Mouse (Mus musculus) testis, adult 2 months (tissue): ENCODE measurements around the gene Ada.

Experiments
- CTCF ChIP-seq: fragments of 200-500 bp; IDR thresholded peaks from 2 replicates; pipeline ENCODE4 v1.5.1; 2012; ENCODE audit warnings: low read depth, mild to moderate bottlenecking, inconsistent platforms, low read length, moderate library complexity; ENCODE audit not compliant: control insufficient read depth, insufficient read depth, insufficient replicate concordance
- POLR2A ChIP-seq: fragments of 200-500 bp; IDR thresholded peaks from 2 replicates; pipeline ENCODE4 v1.6.1; 2012; ENCODE audit warnings: low read depth, mild to moderate bottlenecking, inconsistent platforms, low read length, moderate library complexity; ENCODE audit not compliant: control insufficient read depth

GRCm38 (mm10) chr2:163716448-163716847 lies 33.6 kb downstream of the Ada start:
- TF ChIP-seq CTCF, result no peak
- TF ChIP-seq POLR2A, result no peak
